Mouse (Mus musculus) myocyte (in vitro differentiated cells): ENCODE data around the gene Slc16a1. TPM values are rescaled to one million over a fixed set of nuclear protein-coding genes. Genes with fewer than 3 reads are reported as not detected.

Experiments used
- H3K27me3 ChIP-seq: one replicate; pipeline ENCODE4 v1.6.1; 2011; ENCODE audit not compliant: control insufficient read depth, insufficient read depth, insufficient read length
- H3K36me3 ChIP-seq: one replicate; pipeline ENCODE4 v1.6.1; 2011; ENCODE audit not compliant: control insufficient read depth, insufficient read depth
- H3K4me2 ChIP-seq: one replicate; pipeline ENCODE4 v1.6.1; 2011; ENCODE audit warnings: low read depth, control low read depth
- H3K4me3 ChIP-seq: one replicate; pipeline ENCODE4 v1.5.1; 2011; ENCODE audit warnings: mild to moderate bottlenecking, control low read depth, moderate library complexity
- H3K79me2 ChIP-seq: one replicate; pipeline ENCODE4 v1.6.1; 2011; ENCODE audit not compliant: control insufficient read depth, insufficient read depth
- H3ac ChIP-seq: one replicate; pipeline ENCODE4 v1.6.1; 2011; ENCODE audit not compliant: control insufficient read depth, insufficient read length
- CEBPB ChIP-seq: IDR thresholded peaks from 2 replicates; pipeline ENCODE4 v1.6.1; 2011; ENCODE audit warnings: mild to moderate bottlenecking, moderate library complexity; ENCODE audit not compliant: poor library complexity, insufficient read depth, severe bottlenecking
- E2F4 ChIP-seq: IDR thresholded peaks from one replicate; pipeline ENCODE4 v1.6.1; 2011; ENCODE audit warnings: mild to moderate bottlenecking, control low read depth, moderate library complexity; ENCODE audit not compliant: insufficient read depth
- MAX ChIP-seq: IDR thresholded peaks from one replicate; pipeline ENCODE4 v1.6.1; 2011; ENCODE audit warnings: low read depth, mild to moderate bottlenecking, control low read depth
- MYOD1 ChIP-seq, 3 experiments: IDR thresholded peaks; one replicate each; pipeline ENCODE4 v1.6.1; 2011; ENCODE audit warnings: control low read depth in 2 of 3, low read depth in 2 of 3, mild to moderate bottlenecking in 2 of 3, moderate library complexity in 1 of 3; ENCODE audit not compliant: insufficient read length in 2 of 3, control insufficient read depth in 1 of 3
- MYOG ChIP-seq, 3 experiments: IDR thresholded peaks; one replicate each; pipeline ENCODE4 v1.6.1; 2011; ENCODE audit warnings: control low read depth in 2 of 3, low read depth in 2 of 3, mild to moderate bottlenecking in 2 of 3; ENCODE audit not compliant: insufficient read length in 2 of 3, control insufficient read depth in 1 of 3, insufficient read depth in 1 of 3
- POLR2A ChIP-seq: IDR thresholded peaks from one replicate; pipeline ENCODE4 v1.6.1; 2011; ENCODE audit warnings: low read depth, mild to moderate bottlenecking, control low read depth, moderate library complexity; ENCODE audit not compliant: insufficient read length
- POLR2AphosphoS2 ChIP-seq: IDR thresholded peaks from one replicate; pipeline ENCODE4 v1.6.1; 2011; ENCODE audit warnings: low read depth, control low read depth; ENCODE audit not compliant: insufficient read length
- REST ChIP-seq: IDR thresholded peaks from one replicate; pipeline ENCODE4 v1.6.1; 2011; ENCODE audit warnings: mild to moderate bottlenecking, control low read depth, moderate library complexity; ENCODE audit not compliant: insufficient read depth, insufficient read length
- SRF ChIP-seq: IDR thresholded peaks from one replicate; pipeline ENCODE4 v1.6.1; 2011; ENCODE audit warnings: low read depth; ENCODE audit not compliant: control insufficient read depth, insufficient read length
- TCF12 ChIP-seq: IDR thresholded peaks from one replicate; pipeline ENCODE4 v1.6.1; 2011; ENCODE audit warnings: mild to moderate bottlenecking, control low read depth; ENCODE audit not compliant: poor library complexity, insufficient read depth, severe bottlenecking
- TCF3 ChIP-seq: IDR thresholded peaks from one replicate; pipeline ENCODE4 v1.6.1; 2011; ENCODE audit warnings: low read depth, control low read depth; ENCODE audit not compliant: insufficient read length
- USF1 ChIP-seq: IDR thresholded peaks from one replicate; pipeline ENCODE4 v1.6.1; 2011; ENCODE audit warnings: low read depth, mild to moderate bottlenecking, control low read depth, moderate library complexity
- polyA plus RNA-seq: library from polyadenylated mRNA; unstranded; fragments of >200 nt; fragmentation: generic; extraction: Trizol; gene quantifications from one replicate; pipeline ENCODE4 v1.2.1, GENCODE M21; 2012; ENCODE audit warnings: missing spikeins

Slc16a1 gene
- polyA plus RNA-seq, 1 experiment, result 24.7 TPM

GRCm38 (mm10) chr3:104641313-104641712, 2.8 kb downstream of the Slc16a1 start:
- peaks cover 90% of the 10 kb centered on the region for H3K79me2 ChIP-seq
- H3ac ChIP-seq, result no peak overlapping the region
- peak overlapping the region; percentile 89 for H3K4me2 ChIP-seq
- peaks cover 3% of the 10 kb centered on the region for H3K36me3 ChIP-seq
- no peak overlapping the region for H3K4me3 ChIP-seq
- no peaks in the 10 kb centered on the region for H3K27me3 ChIP-seq
- TF ChIP-seq SRF, result no peak
- no peak for TF ChIP-seq POLR2AphosphoS2
- no peak for TF ChIP-seq POLR2A
- TF ChIP-seq MYOD1 (IDR thresholded peaks at IDR 0.05; ENCODE audit: control insufficient read depth in 1 of 3, insufficient read length in 2 of 3, low read depth in 2 of 3), result no peak
- TF ChIP-seq USF1, result no peak
- no peak for TF ChIP-seq TCF3
- TF ChIP-seq MYOG (IDR thresholded peaks at IDR 0.05; ENCODE audit: control insufficient read depth in 1 of 3, insufficient read depth in 1 of 3, insufficient read length in 2 of 3, low read depth in 2 of 3), result no peak
- no peak for TF ChIP-seq CEBPB
- TF ChIP-seq TCF12, result no peak
- no peak for TF ChIP-seq E2F4
- no peak for TF ChIP-seq MAX
- TF ChIP-seq REST, result no peak

- no peak overlapping the region for H3K4me3 ChIP-seq
- H3K4me2 ChIP-seq, result no peak overlapping the region
- H3K27me3 ChIP-seq, result no peaks in the 10 kb centered on the region
- peaks cover 3% of the 10 kb centered on the region for H3K36me3 ChIP-seq
- H3K79me2 ChIP-seq, result peaks cover 94% of the 10 kb centered on the region
- no peak overlapping the region for H3ac ChIP-seq
- no peak for TF ChIP-seq CEBPB
- TF ChIP-seq POLR2A, result no peak
- TF ChIP-seq MYOD1 (IDR thresholded peaks at IDR 0.05; ENCODE audit: control insufficient read depth in 1 of 3, insufficient read length in 2 of 3, low read depth in 2 of 3), result no peak
- TF ChIP-seq TCF3, result no peak
- no peak for TF ChIP-seq MYOG (IDR thresholded peaks at IDR 0.05; ENCODE audit: control insufficient read depth in 1 of 3, insufficient read depth in 1 of 3, insufficient read length in 2 of 3, low read depth in 2 of 3)
- no peak for TF ChIP-seq USF1
- TF ChIP-seq SRF, result no peak
- no peak for TF ChIP-seq MAX
- no peak for TF ChIP-seq POLR2AphosphoS2
- TF ChIP-seq E2F4, result no peak
- TF ChIP-seq TCF12, result no peak
- no peak for TF ChIP-seq REST
Observed at GRCm38 (mm10) chr3:104643113-104643512, 4.6 kb downstream of the Slc16a1 start.

GRCm38 (mm10) chr3:104643810-104644270, 5.4 kb downstream of the Slc16a1 start:
- no peak overlapping the region for H3ac ChIP-seq
- H3K79me2 ChIP-seq, result peaks cover 100% of the 10 kb centered on the region
- no peaks in the 10 kb centered on the region for H3K27me3 ChIP-seq
- no peak overlapping the region for H3K4me2 ChIP-seq
- peaks cover 3% of the 10 kb centered on the region for H3K36me3 ChIP-seq
- H3K4me3 ChIP-seq, result no peak overlapping the region
- no peak for TF ChIP-seq E2F4
- TF ChIP-seq POLR2A, result no peak
- no peak for TF ChIP-seq POLR2AphosphoS2
- TF ChIP-seq MYOG (IDR thresholded peaks at IDR 0.05; ENCODE audit: control insufficient read depth in 1 of 3, insufficient read depth in 1 of 3, insufficient read length in 2 of 3, low read depth in 2 of 3), result no peak
- TF ChIP-seq TCF12, result no peak
- no peak for TF ChIP-seq MAX
- TF ChIP-seq SRF, result no peak
- no peak for TF ChIP-seq REST
- no peak for TF ChIP-seq CEBPB
- TF ChIP-seq TCF3, result no peak
- no peak for TF ChIP-seq MYOD1 (IDR thresholded peaks at IDR 0.05; ENCODE audit: control insufficient read depth in 1 of 3, insufficient read length in 2 of 3, low read depth in 2 of 3)
- no peak for TF ChIP-seq USF1

GRCm38 (mm10) chr3:104644371-104644770, 5.9 kb downstream of the Slc16a1 start:
- H3K36me3 ChIP-seq, result peaks cover 3% of the 10 kb centered on the region
- no peaks in the 10 kb centered on the region for H3K27me3 ChIP-seq
- H3K4me2 ChIP-seq, result no peak overlapping the region
- TF ChIP-seq TCF12 (no peak), E2F4 (no peak), REST (no peak), USF1 (no peak), MAX (no peak), TCF3 (no peak), MYOG (IDR thresholded peaks at IDR 0.05; ENCODE audit: control insufficient read depth in 1 of 3, insufficient read depth in 1 of 3, insufficient read length in 2 of 3, low read depth in 2 of 3) (no peak), POLR2AphosphoS2 (no peak), CEBPB (no peak), SRF (no peak), MYOD1 (IDR thresholded peaks at IDR 0.05; ENCODE audit: control insufficient read depth in 1 of 3, insufficient read length in 2 of 3, low read depth in 2 of 3) (no peak), POLR2A (no peak)
- peaks cover 98% of the 10 kb centered on the region for H3K79me2 ChIP-seq
- no peak overlapping the region for H3K4me3 ChIP-seq
- no peak overlapping the region for H3ac ChIP-seq
